Mouse (Mus musculus) left cerebral cortex, adult 11 months (tissue): ENCODE results near the gene Cldn6.

Source experiments
- DNase-seq: peaks from one replicate; pipeline ENCODE4 v3.0.0; 2022; ENCODE audit warnings: low spot score

Gene Cldn6

GRCm38 (mm10) chr17:23679127-23679835, at the start of gene Cldn6:
TSS of gene Cldn6 (plus strand) at chr17:23679249.
- DNase-seq, result no peak

DNA sequence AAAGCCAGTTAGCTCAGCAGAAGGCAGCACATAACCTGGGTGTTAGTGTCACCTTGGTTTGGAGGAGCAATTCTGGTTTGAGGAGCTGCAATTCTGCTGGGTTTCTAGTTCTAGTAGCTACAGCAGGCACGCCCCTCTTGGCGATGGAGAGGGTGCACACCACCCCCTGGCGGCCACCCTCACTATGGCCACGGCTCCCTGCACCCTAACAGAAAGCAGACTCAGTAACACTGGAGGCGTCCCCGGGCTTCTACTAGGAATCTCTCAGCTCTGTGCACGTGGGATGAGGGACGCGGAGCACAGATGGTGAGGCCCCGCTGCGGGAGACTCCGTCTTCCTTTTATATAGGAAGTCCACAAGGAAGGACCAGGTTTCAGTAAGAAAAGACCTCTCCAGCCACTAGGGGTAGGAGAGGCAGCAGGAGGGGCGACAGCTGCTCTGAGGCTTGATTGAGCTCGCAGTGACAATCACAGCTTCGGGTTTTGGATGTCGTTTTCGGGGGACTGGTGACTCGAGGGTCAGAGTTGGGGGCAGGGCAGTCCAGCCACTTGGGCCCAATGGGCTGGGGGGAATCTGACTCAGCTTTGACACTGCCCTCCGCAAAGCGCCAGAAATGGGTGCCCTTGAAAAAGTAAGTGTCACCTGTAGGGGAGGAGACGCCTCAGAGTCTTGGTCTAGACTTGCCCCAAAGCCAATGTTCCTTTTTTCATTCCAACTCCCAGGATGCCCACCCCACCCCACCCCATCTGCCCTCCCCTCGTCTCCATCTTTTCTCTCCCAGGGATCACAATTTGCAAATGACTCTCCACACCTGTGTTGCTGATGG, 48.6 kb upstream of the Cldn6 start:
- peak; percentile 68 for DNase-seq

DNA sequence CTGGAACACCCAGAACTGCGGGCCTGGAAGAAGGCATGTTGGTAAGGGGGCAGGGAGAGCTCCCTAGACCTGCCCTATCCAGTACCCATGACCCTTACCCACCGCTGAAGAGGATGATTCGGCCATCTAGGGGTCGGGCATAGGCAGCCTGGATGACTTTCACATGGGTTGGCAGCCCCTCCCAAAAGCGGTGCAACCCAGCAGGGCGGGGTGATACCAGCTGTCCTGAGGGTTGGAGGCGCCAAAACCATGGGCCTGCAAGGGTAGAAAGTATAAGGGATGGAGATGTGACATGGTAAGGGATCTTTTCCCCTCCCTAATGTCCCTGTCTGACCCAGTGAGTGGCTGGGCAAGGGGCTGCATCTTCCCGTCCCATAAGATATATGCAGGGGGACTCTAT, 47.8 kb upstream of the Cldn6 start:
- DNase-seq, result no peak

DNA sequence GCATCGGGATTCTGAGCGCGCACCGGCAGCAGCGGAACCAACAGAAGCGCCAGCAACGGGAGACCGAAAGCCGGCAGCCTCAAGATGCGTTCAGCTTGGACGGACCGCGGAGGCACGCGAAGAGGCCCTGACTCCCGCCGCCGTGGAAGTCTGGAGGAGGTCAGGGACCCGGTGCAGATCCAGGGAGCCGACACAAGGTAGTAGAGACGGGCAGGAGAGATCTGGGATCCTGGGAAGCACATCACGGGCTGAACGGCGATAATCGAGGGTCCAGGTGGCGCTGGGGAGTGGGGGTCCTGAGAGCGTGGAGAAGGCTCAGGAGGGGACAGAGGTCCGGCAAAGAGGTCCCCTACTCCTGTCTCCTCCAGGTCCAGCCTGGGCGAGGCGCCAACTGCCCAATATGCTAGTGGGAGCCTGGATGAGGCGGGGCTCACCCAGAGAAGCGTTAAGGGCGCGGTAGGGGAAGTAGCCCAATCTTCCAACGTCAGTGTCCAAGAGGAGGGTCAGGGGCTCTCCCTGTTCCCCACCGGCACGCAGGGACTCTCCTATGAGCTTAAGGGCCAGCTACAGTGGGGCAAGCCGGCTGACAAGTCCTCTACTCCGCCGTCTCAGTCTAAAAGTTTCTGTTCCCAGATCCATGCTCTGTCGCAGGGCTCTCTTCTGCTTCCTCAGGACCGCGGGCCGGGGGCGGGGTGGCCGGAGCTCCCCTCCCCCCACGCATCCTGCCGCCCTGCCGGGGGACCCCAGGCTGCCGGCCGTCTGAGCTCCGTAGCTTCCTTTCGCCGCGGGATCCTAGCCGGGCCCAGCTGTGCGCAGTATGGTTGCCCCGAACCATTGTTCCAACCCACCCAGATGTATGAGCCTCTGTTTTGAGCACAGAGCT, 34.2 kb upstream of the Cldn6 start, which contains the start of gene Mmp25:
Gene Mmp25, minus strand, starts transcription at position 665 of the 883 bp plus-strand sequence.
- DNase-seq, result no peak

DNA sequence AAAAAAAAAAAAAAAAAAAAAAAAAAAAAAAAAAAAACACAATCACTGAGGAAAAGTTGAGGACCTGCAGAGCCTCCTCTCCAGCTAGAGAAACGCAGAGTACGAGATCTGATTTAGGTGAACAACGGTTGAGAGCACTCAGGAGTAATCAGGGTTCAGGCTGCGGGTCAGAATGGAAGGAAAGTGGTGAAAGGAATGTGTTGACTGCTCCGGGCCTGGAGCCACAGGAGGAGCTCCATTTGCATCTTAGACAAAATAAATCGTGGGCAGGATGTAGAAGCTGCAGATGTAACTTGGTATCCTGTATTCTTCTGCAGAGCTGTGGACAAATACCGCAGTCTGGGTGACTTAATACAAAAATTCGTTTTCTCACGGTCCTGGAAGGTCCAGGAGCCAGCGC, 33.2 kb upstream of the Cldn6 start:
- DNase-seq, result no peak

DNA sequence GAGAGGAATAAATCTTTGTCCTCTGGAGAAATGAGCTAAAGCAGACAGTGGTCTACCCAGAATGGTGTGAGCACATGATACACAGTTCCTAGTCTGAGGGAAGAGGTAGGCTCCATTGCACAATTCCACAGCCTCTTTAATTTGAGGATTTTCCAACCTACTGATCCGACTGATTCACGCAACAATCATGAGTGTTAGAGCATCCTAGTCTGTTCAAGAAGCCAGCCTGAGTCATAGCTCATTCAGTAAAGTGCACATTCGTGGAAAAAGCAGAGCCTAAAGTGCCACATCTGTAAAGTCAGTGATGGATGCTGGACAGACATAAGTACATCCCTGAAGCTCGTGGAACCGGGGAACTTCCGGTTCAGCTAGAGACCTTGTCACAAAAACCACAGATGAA, 27.7 kb upstream of the Cldn6 start:
- no peak for DNase-seq

GRCm38 (mm10) chr17:23653324-23653723, 25.7 kb upstream of the Cldn6 start:
- DNase-seq, result no peak

- no peak for DNase-seq
Measured at GRCm38 (mm10) chr17:23654001-23654400, 25.0 kb upstream of the Cldn6 start.

DNA sequence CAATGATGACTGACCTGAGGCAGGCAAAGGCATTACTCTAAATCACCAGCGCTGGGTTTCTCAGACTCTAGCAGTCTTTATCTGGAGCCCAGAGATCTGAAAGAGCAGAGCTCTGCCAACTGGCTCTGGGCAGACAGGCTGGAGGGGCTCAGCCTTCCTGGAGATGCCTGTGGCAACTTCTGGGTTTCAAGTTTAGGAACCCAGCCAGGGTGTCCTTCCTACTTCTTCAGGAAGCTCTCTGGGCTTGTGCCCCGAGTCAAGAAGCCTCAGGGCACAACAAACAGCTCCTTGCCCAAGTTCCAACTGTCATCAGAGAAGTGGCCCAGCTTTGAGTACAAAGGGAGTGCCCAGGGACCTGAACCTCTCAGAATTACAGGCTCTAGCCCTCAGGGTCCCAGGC, 24.6 kb upstream of the Cldn6 start:
- no peak for DNase-seq

- DNase-seq, result no peak
Measured at GRCm38 (mm10) chr17:23658450-23658849, 20.6 kb upstream of the Cldn6 start.

- DNase-seq, result no peak
Measured at GRCm38 (mm10) chr17:23660117-23660875, 18.8 kb upstream of the Cldn6 start, which contains the start of gene Bicdl2. TSS of gene Bicdl2 (plus strand) at chr17:23660506.

- no peak for DNase-seq
Measured at GRCm38 (mm10) chr17:23660876-23661200, 18.2 kb upstream of the Cldn6 start.

- no peak for DNase-seq
Measured at GRCm38 (mm10) chr17:23661526-23661925, 17.5 kb upstream of the Cldn6 start.

DNA sequence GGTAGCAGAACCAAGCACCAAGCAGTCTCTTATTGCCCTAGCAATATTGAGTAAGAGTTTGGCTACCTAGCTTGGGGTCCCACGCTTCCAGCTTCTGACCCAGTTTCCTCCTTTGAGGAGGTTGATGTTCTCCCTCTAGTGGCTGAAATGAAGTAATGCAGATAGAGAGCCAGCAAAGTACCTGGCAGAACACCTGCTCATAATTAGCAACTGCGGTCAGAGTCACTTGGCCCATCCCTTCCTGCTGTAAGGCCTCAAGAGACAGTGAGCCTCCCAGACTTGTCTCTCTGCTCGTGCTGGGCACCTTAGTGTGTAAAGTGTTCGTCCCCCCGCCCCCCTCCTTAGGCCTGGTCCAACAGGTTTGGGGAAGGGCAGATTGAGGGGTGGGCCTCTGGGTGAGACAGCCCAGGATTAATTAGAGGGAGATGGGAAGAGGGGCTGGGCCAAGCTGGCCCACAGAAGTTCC, 14.5 kb upstream of the Cldn6 start:
- DNase-seq, result no peak

- DNase-seq, result no peak
Measured at GRCm38 (mm10) chr17:23665511-23665910, 13.5 kb upstream of the Cldn6 start.

DNA sequence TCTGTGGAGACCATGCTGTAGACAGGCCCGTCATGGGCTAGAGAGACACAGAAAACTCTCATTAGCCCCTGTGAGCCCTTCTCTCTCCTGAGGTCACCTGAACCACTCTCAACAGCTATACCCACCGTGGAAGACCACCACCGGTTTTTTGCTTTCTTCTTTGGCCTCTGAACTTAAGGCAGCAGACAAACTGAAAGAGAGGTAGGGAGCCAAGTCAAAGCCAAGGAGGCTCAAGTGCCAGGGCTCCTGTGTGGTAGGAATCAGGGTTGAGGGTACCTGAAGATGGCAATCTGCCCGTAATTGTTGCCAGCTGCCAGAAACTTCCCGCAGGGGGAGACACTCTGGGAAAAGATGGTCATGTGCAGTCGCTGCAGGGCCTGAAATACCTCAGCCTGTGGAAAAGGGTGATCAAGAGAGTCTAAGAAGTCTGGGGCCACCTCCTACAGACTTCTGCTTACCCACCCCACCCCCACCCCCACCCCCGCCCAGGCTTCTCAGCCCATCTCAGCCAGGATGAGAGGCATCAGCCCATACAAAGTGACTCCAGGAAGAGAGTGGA, 8.5 kb upstream of the Cldn6 start:
- no peak for DNase-seq

DNA sequence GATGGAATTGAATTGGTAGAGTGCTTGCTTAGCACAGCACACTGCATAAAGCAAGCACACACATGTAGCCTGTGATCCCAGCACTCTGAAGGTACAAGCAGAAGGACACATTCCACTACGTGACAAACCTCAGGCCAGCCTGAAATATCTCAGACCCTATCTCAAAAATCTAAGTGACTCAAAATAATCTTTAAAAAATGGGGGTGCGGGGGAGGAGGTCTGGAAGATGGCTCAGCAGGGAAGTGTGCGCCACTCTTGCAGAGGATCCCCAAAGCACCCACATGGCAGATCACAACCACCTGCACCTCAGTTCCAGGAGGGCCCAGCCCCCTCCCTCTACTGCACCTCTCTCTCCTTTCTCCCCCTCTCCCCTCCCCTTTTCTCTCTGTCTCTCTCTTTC, 7.5 kb upstream of the Cldn6 start:
- DNase-seq, result no peak

DNA sequence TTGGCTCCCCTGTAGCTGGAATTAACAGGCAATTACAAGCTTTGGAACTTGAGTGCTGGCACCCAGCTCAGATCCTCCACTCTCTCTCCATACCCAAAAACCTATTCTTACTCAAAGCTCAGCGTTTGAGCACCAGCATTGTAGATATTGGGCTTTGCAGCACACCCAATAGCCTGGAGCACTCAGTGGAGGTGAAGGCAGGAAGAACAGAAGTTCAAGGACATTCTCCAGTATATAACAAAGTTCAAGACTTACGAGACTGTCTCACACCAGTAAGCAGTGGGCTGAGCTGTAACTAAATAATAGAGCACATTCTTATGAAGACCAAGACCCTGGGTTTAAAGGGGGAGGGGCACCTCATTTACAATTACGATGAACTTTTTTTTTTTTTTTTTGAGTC, 6.3 kb upstream of the Cldn6 start:
- no peak for DNase-seq

- DNase-seq, result peak; percentile 97
Measured at GRCm38 (mm10) chr17:23673424-23674073, 5.5 kb upstream of the Cldn6 start, which contains the start of the genes Hcfc1r1 and Thoc6. TSS of gene Hcfc1r1 (plus strand) at chr17:23673596. TSS of gene Thoc6 (minus strand) at chr17:23673882.

- DNase-seq, result no peak
Measured at GRCm38 (mm10) chr17:23674271-23674952, 4.6 kb upstream of the Cldn6 start.
